Mouse (Mus musculus) limb, embryonic 13.5 days (tissue): ENCODE results near the gene Ssna1. TPM values are rescaled to one million over a fixed set of nuclear protein-coding genes. Genes with fewer than 3 reads are reported as not detected.

Experiments
- ATAC-seq: fragments of 200-750 bp; cut with Nextera tagmentation; 2 replicates; pipeline ENCODE4 v1.8.0; 2017; ENCODE audit warnings: low read depth, moderate number of reproducible peaks, moderate TSS enrichment; ENCODE audit not compliant: low FRiP score
- H3K27ac ChIP-seq: fragments of 300-500 bp; sonication (generic); 2 replicates; pipeline ENCODE4 v1.5.1; 2015; ENCODE audit warnings: inconsistent platforms, mild to moderate bottlenecking, moderate library complexity
- H3K27me3 ChIP-seq: fragments of 300-500 bp; sonication (generic); 2 replicates; pipeline ENCODE4 v1.6.1; 2015; ENCODE audit warnings: mild to moderate bottlenecking, inconsistent platforms
- H3K36me3 ChIP-seq: fragments of 300-500 bp; sonication (generic); 2 replicates; pipeline ENCODE4 v1.6.1; 2015; ENCODE audit warnings: inconsistent platforms, mild to moderate bottlenecking, moderate library complexity
- H3K4me1 ChIP-seq: fragments of 300-500 bp; sonication (generic); 2 replicates; pipeline ENCODE4 v1.6.1; 2015; ENCODE audit warnings: inconsistent platforms
- H3K4me2 ChIP-seq: fragments of 300-500 bp; sonication (generic); replicated peaks from 2 replicates; pipeline ENCODE4 v1.6.1; 2015; ENCODE audit warnings: inconsistent platforms, mild to moderate bottlenecking, moderate library complexity
- H3K4me3 ChIP-seq: fragments of 300-500 bp; sonication (generic); 2 replicates; pipeline ENCODE4 v1.5.1; 2015; ENCODE audit warnings: moderate library complexity, mild to moderate bottlenecking, inconsistent platforms
- H3K9ac ChIP-seq: fragments of 300-500 bp; sonication (generic); 2 replicates; pipeline ENCODE4 v1.6.1; 2015; ENCODE audit warnings: mild to moderate bottlenecking, inconsistent platforms
- H3K9me3 ChIP-seq: fragments of 300-500 bp; sonication (generic); 2 replicates; pipeline ENCODE4 v1.6.1; 2016; ENCODE audit warnings: inconsistent platforms
- WGBS: fragments of 180-500 bp; shearing (Covaris S2); methylation state at CpG from one replicate; pipeline ENCODE4 v1.1.7; 2015; 5-methylcytosine and 5-hydroxymethylcytosine counted together
- polyA plus RNA-seq: library from polyadenylated mRNA; unstranded; fragments of >200 nt; fragmentation: Nextera tagmentation; extraction: Ambion mirVana; gene quantifications from 2 replicates; pipeline ENCODE4 v1.2.1, GENCODE M21; 2015

Ssna1 gene
- polyA plus RNA-seq, 1 experiment from 2014 or later = 234 TPM

DNA sequence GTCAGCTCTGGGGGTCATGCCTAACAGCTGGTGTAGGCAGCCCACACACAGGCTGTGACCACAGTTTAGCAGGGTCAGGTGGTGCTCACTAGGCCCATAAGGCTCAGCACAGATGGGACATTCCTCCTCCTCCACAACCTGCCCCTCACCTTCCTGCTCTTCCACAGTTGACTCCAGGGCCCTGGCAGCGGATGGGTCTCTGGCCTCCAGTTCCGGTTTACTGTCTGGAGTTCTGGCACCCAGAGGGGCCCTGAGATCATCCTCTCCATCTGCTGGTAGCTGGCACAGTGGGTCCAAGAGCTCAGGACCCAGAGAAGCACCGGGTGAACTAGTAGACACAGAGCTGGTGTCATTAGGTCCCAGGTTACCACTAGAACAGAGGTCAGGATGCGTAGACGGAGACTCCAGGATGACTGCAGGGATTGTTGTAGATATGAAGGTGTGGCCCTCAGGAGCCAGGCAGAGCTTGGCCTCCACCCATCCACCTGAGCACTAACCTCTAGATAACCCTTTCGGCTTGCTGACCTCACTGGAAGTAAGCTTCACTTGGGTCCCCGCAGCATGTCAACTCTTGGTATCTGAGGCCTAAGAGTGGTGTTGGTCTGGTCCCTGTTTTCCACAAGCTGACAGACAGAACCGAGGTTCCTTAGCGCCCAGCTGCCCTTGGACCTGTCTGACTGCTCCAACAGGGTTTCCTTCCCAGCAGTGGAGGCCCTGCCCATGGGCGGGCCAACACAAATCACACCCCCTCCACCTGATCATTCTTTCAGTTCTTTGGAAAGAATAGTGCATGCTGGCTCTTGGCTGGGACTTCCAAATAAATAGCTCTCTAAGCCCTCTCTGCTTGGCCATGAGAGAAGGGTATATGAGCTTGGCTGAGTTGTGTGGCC, 25.8 kb downstream of the Ssna1 start, which contains the start of gene AL732309.1:
AL732309.1 (minus strand) TSS at position 681 of the 890 bp plus-strand sequence.
- peaks cover 31% of the 10 kb centered on the region for H3K27me3 ChIP-seq
- WGBS = 89% methylated on average over 10 of the region's 10 CpGs
- no peak within 1 kb of the TSS for H3K9ac ChIP-seq
- no peak within 1 kb of the TSS for H3K4me2 ChIP-seq
- no peak within 1 kb of the TSS for H3K4me3 ChIP-seq
- H3K36me3 ChIP-seq = peaks cover 61% of the 10 kb centered on the region
- no peaks in the 10 kb centered on the region for H3K9me3 ChIP-seq
- H3K27ac ChIP-seq = no peak within 1 kb of the TSS
- ATAC-seq = no peak
- H3K4me1 ChIP-seq = peaks cover 13% of the 10 kb centered on the region

GRCm38 (mm10) chr2:25244144-25244543, 28.1 kb downstream of the Ssna1 start:
- Histone ChIP-seq H3K9me3 (no peaks in the 10 kb centered on the region), H3K4me2 (no peak overlapping the region), H3K27ac (no peak overlapping the region), H3K4me1 (peaks cover 24% of the 10 kb centered on the region), H3K27me3 (peaks cover 40% of the 10 kb centered on the region), H3K9ac (no peak overlapping the region), H3K36me3 (peaks cover 38% of the 10 kb centered on the region), H3K4me3 (no peak overlapping the region)
- ATAC-seq = no peak
- 83% methylated on average over 4 of the region's 4 CpGs for WGBS

DNA sequence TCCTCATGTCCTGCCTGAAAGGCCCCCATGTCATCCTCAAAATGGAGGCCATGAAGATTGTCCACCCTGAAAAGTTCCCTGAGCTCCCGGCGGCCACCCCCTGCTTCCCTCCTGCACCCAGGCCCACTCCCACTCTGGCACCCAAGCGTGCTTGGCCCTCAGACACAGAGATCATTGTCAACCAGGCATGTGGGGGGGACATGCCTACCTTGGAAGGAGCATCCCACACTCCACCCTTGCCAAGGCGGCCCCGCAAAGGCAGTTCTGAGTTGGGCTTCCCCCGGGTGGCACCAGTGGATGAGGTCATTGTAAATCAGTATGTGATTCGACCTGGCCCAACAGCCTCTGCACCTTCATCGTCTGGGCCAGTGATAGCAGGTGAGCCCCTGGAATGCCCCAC, 28.9 kb downstream of the Ssna1 start:
- Histone ChIP-seq H3K27me3 (peaks cover 45% of the 10 kb centered on the region), H3K4me3 (no peak overlapping the region), H3K27ac (no peak overlapping the region), H3K4me2 (peak overlapping the region; percentile 95; the same call in 1 of the 2 replicates), H3K36me3 (peaks cover 30% of the 10 kb centered on the region), H3K9ac (no peak overlapping the region), H3K9me3 (no peaks in the 10 kb centered on the region), H3K4me1 (peaks cover 24% of the 10 kb centered on the region)
- WGBS = 74% methylated on average over 8 of the region's 8 CpGs
- no peak for ATAC-seq

GRCm38 (mm10) chr2:25242101-25242506, 30.1 kb downstream of the Ssna1 start, which contains the start of the genes Rnf208 and Cysrt1:
Rnf208 (plus strand) TSS chr2:25242255.
Cysrt1 (minus strand) TSS chr2:25242452.
- H3K4me2 ChIP-seq = peak within 1 kb of the TSS; percentile 95
- WGBS = 0% methylated on average over 39 of the region's 59 CpGs
- H3K9me3 ChIP-seq = no peaks in the 10 kb centered on the region
- H3K36me3 ChIP-seq = peaks cover 18% of the 10 kb centered on the region
- peaks cover 45% of the 10 kb centered on the region for H3K27me3 ChIP-seq
- no peak for ATAC-seq
- peak within 1 kb of the TSS; percentile 70 for H3K9ac ChIP-seq
- H3K4me3 ChIP-seq = peak within 1 kb of the TSS; percentile 58
- H3K4me1 ChIP-seq = peaks cover 24% of the 10 kb centered on the region
- no peak within 1 kb of the TSS for H3K27ac ChIP-seq

- WGBS = 13% methylated on average over 6 of the region's 6 CpGs
- H3K9me3 ChIP-seq = no peaks in the 10 kb centered on the region
- H3K27me3 ChIP-seq = peaks cover 49% of the 10 kb centered on the region
- H3K36me3 ChIP-seq = peaks cover 13% of the 10 kb centered on the region
- H3K9ac ChIP-seq = peak overlapping the region; percentile 70; the same call in 1 of the 2 replicates
- ATAC-seq = no peak
- peak overlapping the region; percentile 95 for H3K4me2 ChIP-seq
- H3K4me3 ChIP-seq = peak overlapping the region; percentile 58
- peaks cover 24% of the 10 kb centered on the region for H3K4me1 ChIP-seq
- no peak overlapping the region for H3K27ac ChIP-seq
These were observed 30.8 kb downstream of the Ssna1 start for GRCm38 (mm10) chr2:25241438-25241775.

DNA sequence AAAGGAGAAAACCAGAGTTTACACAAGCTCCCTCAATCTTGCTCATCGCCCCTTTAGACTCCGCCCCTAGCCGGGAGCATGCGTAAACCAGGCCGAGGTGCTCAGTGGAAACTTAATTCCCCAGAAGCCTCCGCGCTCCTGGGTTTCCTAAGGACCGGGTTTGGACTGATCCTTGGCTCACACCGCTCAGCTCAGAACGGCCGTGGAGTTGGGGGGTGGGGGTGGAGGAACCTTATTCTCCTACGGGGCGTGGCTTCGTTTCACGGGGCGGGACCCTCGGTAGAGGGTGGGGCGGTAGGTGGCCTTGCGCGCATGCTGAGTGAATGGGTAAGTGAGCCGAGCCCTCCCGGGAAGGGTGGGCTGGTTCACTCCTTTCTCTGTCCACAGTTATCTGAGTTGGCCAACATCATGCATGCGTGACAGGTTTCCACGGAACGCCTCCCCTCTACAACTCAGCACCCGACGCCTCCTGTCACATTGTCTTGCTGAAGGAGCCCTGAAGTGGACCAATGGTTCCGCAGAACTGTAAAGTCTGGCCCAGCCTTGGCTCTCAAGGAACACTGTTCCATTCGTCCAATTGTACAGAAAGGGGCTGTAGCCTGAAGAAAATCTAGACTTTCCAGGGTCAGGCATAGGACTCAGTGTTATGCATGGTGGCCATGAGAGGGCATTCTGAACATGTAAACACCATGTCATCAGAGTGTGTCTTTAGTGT, 31.4 kb downstream of the Ssna1 start:
- Histone ChIP-seq H3K9ac (peak overlapping the region; percentile 58), H3K27ac (peak overlapping the region; percentile 11; the same call in 1 of the 2 replicates), H3K9me3 (no peaks in the 10 kb centered on the region), H3K27me3 (peaks cover 54% of the 10 kb centered on the region), H3K4me1 (peaks cover 24% of the 10 kb centered on the region), H3K4me2 (peak overlapping the region; percentile 95), H3K4me3 (peak overlapping the region; percentile 58), H3K36me3 (peaks cover 8% of the 10 kb centered on the region)
- peak; percentile 80 for ATAC-seq
- 2% methylated on average over 29 of the region's 29 CpGs for WGBS

GRCm38 (mm10) chr2:25240310-25240709, 31.9 kb downstream of the Ssna1 start:
- ATAC-seq = peak; percentile 22
- H3K4me3 ChIP-seq = peak overlapping the region; percentile 58

DNA sequence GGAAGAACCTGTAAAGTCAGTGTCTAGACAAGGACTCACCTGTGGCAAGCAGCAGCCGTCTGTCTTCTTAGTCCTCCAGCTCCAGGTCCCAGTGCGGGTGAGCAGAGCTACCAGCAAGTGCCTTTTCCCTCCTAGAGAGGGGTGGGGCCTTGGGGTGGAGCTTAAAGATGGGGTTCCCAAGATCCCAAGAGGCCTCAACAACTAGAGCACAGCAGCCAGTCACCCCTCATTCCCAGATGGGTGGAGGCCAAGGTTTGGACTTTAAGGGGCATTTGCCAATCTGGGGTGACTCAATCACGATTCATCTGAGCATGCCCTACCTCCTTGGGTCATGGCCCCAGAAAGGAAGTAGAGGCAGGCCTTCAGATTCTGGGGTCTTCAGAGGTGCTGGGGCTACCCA, 32.5 kb downstream of the Ssna1 start:
- H3K36me3 ChIP-seq = no peaks in the 10 kb centered on the region
- ATAC-seq = no peak
- H3K9ac ChIP-seq = no peak overlapping the region
- H3K27ac ChIP-seq = no peak overlapping the region
- no peak overlapping the region for H3K4me3 ChIP-seq
- H3K9me3 ChIP-seq = no peaks in the 10 kb centered on the region
- WGBS = 86% methylated on average over 3 of the region's 3 CpGs
- H3K27me3 ChIP-seq = peaks cover 55% of the 10 kb centered on the region
- peaks cover 24% of the 10 kb centered on the region for H3K4me1 ChIP-seq
- H3K4me2 ChIP-seq = no peak overlapping the region

More at GRCm38 (mm10) chr2:25240310-25240709, 31.9 kb downstream of the Ssna1 start:
- 51% methylated on average over 8 of the region's 8 CpGs for WGBS
- Histone ChIP-seq H3K9me3 (no peaks in the 10 kb centered on the region), H3K27ac (peak overlapping the region; percentile 11; the same call in 1 of the 2 replicates), H3K36me3 (0 out of 2 replicates have a peak, but pooled peaks cover 2% of the 10 kb centered on the region), H3K4me1 (peaks cover 24% of the 10 kb centered on the region), H3K27me3 (peaks cover 55% of the 10 kb centered on the region), H3K9ac (peak overlapping the region; percentile 58), H3K4me2 (peak overlapping the region; percentile 95)

DNA sequence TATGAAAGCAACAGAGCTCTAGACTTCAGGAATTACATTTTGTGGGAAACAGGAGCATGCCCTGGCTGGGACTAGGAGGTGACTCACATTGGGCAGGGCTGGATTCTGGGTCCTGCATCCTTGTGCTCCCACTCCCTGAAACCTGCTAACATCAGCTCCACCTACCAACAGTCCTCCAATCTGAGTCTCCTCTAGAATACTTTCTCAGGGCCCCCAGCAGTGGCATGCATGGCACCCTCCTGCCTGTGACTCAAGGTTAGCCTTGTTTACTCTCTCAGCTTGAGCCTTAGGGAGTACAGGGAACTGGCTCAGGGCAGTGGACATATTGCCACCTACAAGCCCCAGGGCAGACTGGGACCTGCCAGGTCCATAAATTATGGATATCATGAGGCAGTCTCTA, 34.1 kb downstream of the Ssna1 start:
- no peak for ATAC-seq
- Histone ChIP-seq H3K4me1 (peaks cover 24% of the 10 kb centered on the region), H3K27me3 (peaks cover 51% of the 10 kb centered on the region), H3K27ac (no peak overlapping the region), H3K9ac (no peak overlapping the region), H3K36me3 (no peaks in the 10 kb centered on the region), H3K4me2 (no peak overlapping the region), H3K9me3 (no peaks in the 10 kb centered on the region), H3K4me3 (no peak overlapping the region)

- Histone ChIP-seq H3K36me3 (no peaks in the 10 kb centered on the region), H3K27ac (no peak overlapping the region), H3K27me3 (peaks cover 50% of the 10 kb centered on the region), H3K9ac (no peak overlapping the region), H3K9me3 (no peaks in the 10 kb centered on the region), H3K4me2 (no peak overlapping the region), H3K4me1 (peaks cover 20% of the 10 kb centered on the region), H3K4me3 (no peak overlapping the region)
- WGBS = 64% methylated on average over 4 of the region's 4 CpGs
- ATAC-seq = no peak
These were observed 34.7 kb downstream of the Ssna1 start for GRCm38 (mm10) chr2:25237522-25237921.

DNA sequence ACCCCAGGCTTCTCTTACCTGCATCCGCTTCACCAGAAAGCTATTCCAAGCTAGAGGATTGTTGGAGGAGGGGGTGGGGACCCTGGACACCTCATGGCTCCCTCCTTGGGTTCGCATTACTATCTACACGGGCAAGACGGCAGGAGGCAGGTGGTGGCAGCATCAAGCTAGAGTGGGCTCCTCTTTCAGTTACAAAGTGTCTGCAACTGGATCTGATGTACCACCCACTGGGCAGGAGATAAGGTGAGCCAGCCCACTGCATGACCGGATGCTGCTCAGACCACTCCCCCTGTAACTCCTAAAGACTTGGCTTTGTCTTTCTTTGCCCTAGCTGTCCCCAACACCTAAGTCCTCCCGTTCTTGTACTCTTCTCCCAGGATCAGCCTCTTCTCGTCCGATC, 35.6 kb downstream of the Ssna1 start, which contains the start of gene Rnf224:
Rnf224 (minus strand) TSS at position 174 of the 400 bp plus-strand sequence.
- no peak for ATAC-seq
- H3K9ac ChIP-seq = no peak within 1 kb of the TSS
- H3K4me2 ChIP-seq = no peak within 1 kb of the TSS
- no peak within 1 kb of the TSS for H3K27ac ChIP-seq
- no peak within 1 kb of the TSS for H3K4me3 ChIP-seq
- no peaks in the 10 kb centered on the region for H3K9me3 ChIP-seq
- WGBS = 37% methylated on average over 8 of the region's 8 CpGs
- no peaks in the 10 kb centered on the region for H3K36me3 ChIP-seq
- H3K27me3 ChIP-seq = peaks cover 49% of the 10 kb centered on the region
- H3K4me1 ChIP-seq = peaks cover 12% of the 10 kb centered on the region
